Mouse (Mus musculus) intestine, postnatal 0 days (tissue): ENCODE data around the gene Kat6b. TPM values are rescaled to one million over a fixed set of nuclear protein-coding genes. Genes with fewer than 3 reads are reported as not detected.

Experiments used
- ATAC-seq: fragments of 200-750 bp; cut with Nextera tagmentation; 2 replicates; pipeline ENCODE4 v1.8.0; 2017; ENCODE audit warnings: mild to moderate bottlenecking, moderate TSS enrichment, moderate library complexity
- H3K27ac ChIP-seq: fragments of 300-500 bp; sonication (generic); 2 replicates; pipeline ENCODE4 v1.5.1; 2014; ENCODE audit warnings: mild to moderate bottlenecking, low read depth, low read length, moderate library complexity
- H3K27me3 ChIP-seq: fragments of 300-500 bp; sonication (generic); replicated peaks from 2 replicates; pipeline ENCODE4 v1.6.1; 2014; ENCODE audit warnings: low read length, mixed read lengths; ENCODE audit not compliant: control insufficient read depth, insufficient read depth
- H3K36me3 ChIP-seq: fragments of 300-500 bp; sonication (generic); 2 replicates; pipeline ENCODE4 v1.6.1; 2014; ENCODE audit warnings: mild to moderate bottlenecking, moderate library complexity; ENCODE audit not compliant: control insufficient read depth, insufficient read depth
- H3K4me1 ChIP-seq: fragments of 300-500 bp; sonication (generic); replicated peaks from 2 replicates; pipeline ENCODE4 v1.6.1; 2014; ENCODE audit warnings: antibody characterized with exemption, low read length, mixed read lengths; ENCODE audit not compliant: control insufficient read depth, insufficient read depth
- H3K4me2 ChIP-seq: fragments of 300-500 bp; sonication (generic); replicated peaks from 2 replicates; pipeline ENCODE4 v1.6.1; 2014; ENCODE audit warnings: low read depth, mild to moderate bottlenecking, moderate library complexity
- H3K4me3 ChIP-seq: fragments of 300-500 bp; sonication (generic); 2 replicates; pipeline ENCODE4 v1.5.1; 2014; ENCODE audit warnings: low read depth, low read length
- H3K9ac ChIP-seq: fragments of 300-500 bp; sonication (generic); 2 replicates; pipeline ENCODE4 v1.6.1; 2014; ENCODE audit warnings: mild to moderate bottlenecking, low read depth, low read length
- H3K9me3 ChIP-seq: fragments of 300-500 bp; sonication (generic); 2 replicates; pipeline ENCODE4 v1.6.1; 2016; ENCODE audit warnings: mixed run types; ENCODE audit not compliant: control insufficient read depth
- CTCF ChIP-seq: sonication (generic); IDR thresholded peaks from 2 replicates; pipeline ENCODE4 v1.5.1; 2016; ENCODE audit warnings: low read depth, mild to moderate bottlenecking, control low read depth, antibody characterized with exemption, moderate library complexity
- WGBS: fragments of 180-500 bp; shearing (Covaris S2); extraction: QIAGEN DNeasy Blood & Tissue Kit; methylation state at CpG from one replicate; pipeline ENCODE4 v1.1.7; 2014; 5-methylcytosine and 5-hydroxymethylcytosine counted together
- polyA plus RNA-seq: library from polyadenylated mRNA; unstranded; fragments of >200 nt; fragmentation: Nextera tagmentation; extraction: Ambion mirVana; gene quantifications from 2 replicates; pipeline ENCODE4 v1.2.1, GENCODE M21; 2015

Gene Kat6b
- polyA plus RNA-seq, 1 experiment from 2014 or later: 4.8 TPM

DNA sequence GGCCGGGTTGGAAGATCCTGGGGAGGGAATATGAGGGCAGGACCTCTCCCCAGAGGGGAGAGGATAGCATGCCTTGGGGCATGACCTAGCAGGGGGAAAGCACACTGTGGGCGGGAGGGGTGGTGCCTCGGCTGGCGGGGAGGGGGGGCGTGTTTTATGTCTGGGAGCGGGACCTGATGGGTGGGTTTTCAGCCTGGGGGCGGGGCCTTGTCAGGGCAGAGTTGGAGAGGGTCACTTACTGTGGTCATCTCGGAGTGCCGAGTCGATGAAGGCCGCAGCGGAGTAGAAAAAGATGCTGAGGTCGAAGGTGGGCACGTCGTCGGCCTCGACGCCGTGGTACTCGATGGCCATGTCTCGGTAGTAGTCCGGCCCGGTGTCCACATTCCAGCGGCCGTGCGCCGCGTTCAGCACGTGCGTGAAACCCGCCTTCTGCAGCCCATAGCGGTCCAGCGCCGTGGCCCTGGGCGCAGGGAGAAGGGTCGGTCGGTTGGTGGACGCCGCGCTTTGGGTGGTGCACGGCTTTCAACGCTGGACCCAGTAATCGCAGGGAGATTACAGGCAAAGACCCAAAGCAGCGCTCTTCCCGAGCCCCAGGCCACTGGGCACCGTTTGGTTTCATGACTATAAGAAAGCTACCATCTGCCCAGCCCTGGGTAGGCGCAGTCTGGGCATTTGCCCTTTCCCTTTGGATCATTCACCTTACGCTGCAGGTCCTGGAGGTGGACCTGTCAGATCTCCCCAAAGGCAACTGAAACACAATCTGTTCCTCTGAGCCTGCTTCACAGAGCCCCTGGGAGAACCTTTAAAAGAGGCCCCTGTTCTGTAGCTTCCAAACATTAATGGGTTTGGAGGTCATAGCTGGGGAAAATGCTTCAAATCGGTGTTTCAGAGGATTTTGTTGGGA, 205.4 kb downstream of the Kat6b start:
- TF ChIP-seq CTCF: no peak
- Histone ChIP-seq H3K4me2 (peak overlapping the region; percentile 61), H3K4me1 (no peaks in the 10 kb centered on the region), H3K27me3 (0 out of 2 replicates have a peak, but pooled peaks cover 3% of the 10 kb centered on the region), H3K4me3 (peak overlapping the region; percentile 16), H3K27ac (no peak overlapping the region), H3K36me3 (no peaks in the 10 kb centered on the region), H3K9me3 (no peaks in the 10 kb centered on the region), H3K9ac (no peak overlapping the region)
- WGBS: 15% methylated on average over 49 of the region's 49 CpGs
- ATAC-seq: no peak

DNA sequence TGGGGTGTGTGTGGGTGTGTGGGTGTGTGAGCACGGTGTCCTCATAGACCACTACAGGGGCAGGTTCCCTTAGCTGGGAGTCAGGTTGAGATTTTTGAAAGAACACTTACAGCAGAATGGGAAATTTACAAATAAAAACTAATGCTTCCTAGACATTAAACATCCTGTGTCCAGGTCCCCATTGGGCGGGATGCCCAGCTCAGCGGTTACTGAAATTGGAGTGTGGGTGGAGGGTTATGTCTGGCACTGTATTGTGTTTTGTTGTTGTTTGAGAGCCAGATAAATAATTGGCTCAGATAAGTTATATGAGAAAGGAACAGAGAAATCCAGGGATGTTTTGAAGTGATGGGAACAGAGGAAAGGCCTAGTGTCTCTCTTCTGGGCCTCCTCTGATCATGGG, 209.8 kb downstream of the Kat6b start:
- ATAC-seq: no peak
- 76% methylated on average over 3 of the region's 3 CpGs for WGBS
- H3K4me2 ChIP-seq: no peak overlapping the region
- no peak overlapping the region for H3K27ac ChIP-seq
- no peaks in the 10 kb centered on the region for H3K9me3 ChIP-seq
- no peak for TF ChIP-seq CTCF
- H3K36me3 ChIP-seq: no peaks in the 10 kb centered on the region
- 0 out of 2 replicates have a peak, but pooled peaks cover 3% of the 10 kb centered on the region for H3K27me3 ChIP-seq
- no peaks in the 10 kb centered on the region for H3K4me1 ChIP-seq
- no peak overlapping the region for H3K9ac ChIP-seq
- H3K4me3 ChIP-seq: no peak overlapping the region

DNA sequence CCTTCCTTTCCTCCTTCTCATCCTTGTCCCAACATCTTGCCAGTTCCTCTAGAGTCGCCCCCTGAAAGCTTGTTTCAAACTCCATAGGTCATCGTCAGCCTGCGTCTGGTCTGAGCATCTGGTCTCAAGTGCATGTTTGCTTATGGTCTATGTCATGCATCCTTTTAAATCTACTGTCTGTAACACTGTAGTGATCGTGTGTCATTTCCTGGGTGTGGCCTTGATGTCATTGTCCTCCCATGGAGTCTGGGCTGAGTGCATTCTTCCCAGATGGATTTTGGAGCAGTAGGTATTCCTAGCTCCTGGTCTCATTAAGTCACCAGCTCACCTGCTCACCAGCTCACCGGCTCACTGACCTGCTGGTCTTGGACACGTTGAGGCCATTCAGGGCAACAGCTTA, 213.8 kb downstream of the Kat6b start:
- TF ChIP-seq CTCF: no peak
- no peak overlapping the region for H3K9ac ChIP-seq
- H3K4me3 ChIP-seq: no peak overlapping the region
- no peaks in the 10 kb centered on the region for H3K36me3 ChIP-seq
- H3K27ac ChIP-seq: no peak overlapping the region
- H3K4me1 ChIP-seq: no peaks in the 10 kb centered on the region
- ATAC-seq: no peak
- H3K4me2 ChIP-seq: no peak overlapping the region
- no peaks in the 10 kb centered on the region for H3K9me3 ChIP-seq
- no peaks in the 10 kb centered on the region for H3K27me3 ChIP-seq
- WGBS: 55% methylated on average over 6 of the region's 6 CpGs

DNA sequence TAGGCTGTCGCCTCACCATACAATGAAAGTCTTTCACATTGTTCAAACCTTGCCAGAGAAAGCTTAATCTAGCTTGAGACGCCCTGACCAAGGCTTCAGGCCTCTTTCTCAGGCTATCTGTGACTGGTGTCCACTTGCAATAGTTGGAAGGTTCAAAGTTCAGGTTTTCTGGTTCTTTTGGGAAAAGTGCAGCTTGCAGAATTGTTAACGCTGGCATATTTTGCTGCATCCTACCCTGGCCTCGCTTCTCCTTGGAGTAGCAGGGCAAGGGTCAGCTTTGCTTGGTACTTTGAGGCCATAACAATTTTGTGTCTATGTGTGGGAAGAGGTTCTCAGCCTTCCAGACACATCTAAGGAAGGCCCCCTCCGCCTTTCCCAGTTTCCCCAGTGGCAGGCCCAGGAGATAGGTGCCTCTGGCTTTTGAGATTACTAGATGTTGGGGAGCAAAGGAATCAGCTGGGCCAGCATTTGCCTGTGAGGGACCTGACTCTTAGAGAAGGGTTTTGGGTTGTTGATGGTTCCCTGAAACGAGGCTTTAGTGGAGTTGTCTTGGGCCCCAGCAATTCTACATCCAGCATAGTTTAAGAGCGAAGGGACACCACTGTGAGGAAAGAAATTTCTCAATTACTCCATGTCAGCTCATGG, 215.1 kb downstream of the Kat6b start:
- no peak for ATAC-seq
- no peak for TF ChIP-seq CTCF
- Histone ChIP-seq H3K36me3 (no peaks in the 10 kb centered on the region), H3K9ac (no peak overlapping the region), H3K27ac (no peak overlapping the region), H3K4me1 (no peaks in the 10 kb centered on the region), H3K9me3 (no peaks in the 10 kb centered on the region), H3K4me2 (no peak overlapping the region), H3K4me3 (no peak overlapping the region), H3K27me3 (no peaks in the 10 kb centered on the region)
- WGBS: 73% methylated on average over 7 of the region's 7 CpGs

DNA sequence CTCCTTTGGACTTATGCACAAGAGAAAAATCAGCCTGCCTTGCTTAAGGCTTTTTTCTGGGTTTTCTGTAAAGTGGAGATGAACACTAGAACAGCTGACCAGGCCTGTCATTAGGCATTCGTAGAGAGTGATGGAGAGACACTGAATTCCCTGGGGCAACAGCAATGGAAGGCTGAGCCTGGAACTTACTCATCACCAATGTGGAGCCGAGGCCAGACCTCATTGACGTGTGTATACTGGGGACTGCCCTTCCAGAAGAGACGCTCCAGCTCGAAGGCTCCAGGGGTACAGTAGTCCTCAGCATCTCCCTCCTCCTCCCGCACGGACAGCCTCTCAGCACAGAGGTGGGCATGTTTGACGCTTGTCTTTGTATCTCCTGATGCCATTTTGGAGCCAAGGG, 221.5 kb downstream of the Kat6b start:
- no peak overlapping the region for H3K4me2 ChIP-seq

DNA sequence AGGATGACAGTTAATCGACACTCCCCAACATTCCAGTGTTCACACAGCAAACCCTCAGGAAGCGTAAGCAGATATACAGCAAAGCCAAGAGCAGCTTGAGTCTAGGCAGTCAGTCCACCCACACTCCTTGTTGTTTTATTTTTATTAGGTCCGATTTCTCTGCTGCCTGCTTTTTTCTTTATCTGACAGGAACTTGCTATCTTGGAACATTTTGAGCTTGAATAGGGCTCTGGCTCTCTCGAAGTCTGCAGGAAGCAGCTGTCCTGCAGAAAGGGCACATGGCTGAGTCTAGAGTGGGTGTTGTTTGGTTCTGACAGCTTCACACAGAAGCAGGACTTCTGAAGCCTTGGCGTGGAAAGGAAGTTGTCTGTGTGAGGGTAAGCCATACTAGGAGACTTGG, 222.0 kb downstream of the Kat6b start:
- ATAC-seq: no peak
- no peak overlapping the region for H3K4me2 ChIP-seq
- H3K4me3 ChIP-seq: no peak overlapping the region
- no peak for TF ChIP-seq CTCF
- no peaks in the 10 kb centered on the region for H3K36me3 ChIP-seq
- no peaks in the 10 kb centered on the region for H3K9me3 ChIP-seq
- no peaks in the 10 kb centered on the region for H3K4me1 ChIP-seq
- no peak overlapping the region for H3K9ac ChIP-seq
- H3K27me3 ChIP-seq: no peaks in the 10 kb centered on the region
- 61% methylated on average over 5 of the region's 5 CpGs for WGBS
- no peak overlapping the region for H3K27ac ChIP-seq

More for the DNA sequence above, 221.5 kb downstream of the Kat6b start:
- no peak for ATAC-seq
- Histone ChIP-seq H3K27ac (no peak overlapping the region), H3K4me3 (no peak overlapping the region), H3K9me3 (no peaks in the 10 kb centered on the region), H3K27me3 (no peaks in the 10 kb centered on the region), H3K9ac (no peak overlapping the region), H3K36me3 (no peaks in the 10 kb centered on the region), H3K4me1 (no peaks in the 10 kb centered on the region)
- TF ChIP-seq CTCF: no peak
- 93% methylated on average over 8 of the region's 8 CpGs for WGBS
